9 mouse cellular contexts compared by ENCODE assay signal in genomic region chr11:94413516-94413915, GRCm38 (mm10). TPM values are rescaled to one million over a fixed set of nuclear protein-coding genes. Genes with fewer than 3 reads are reported as not detected.
DNase-seq lines count a peak whose midpoint lies in the region; ATAC-seq lines count a peak whose summit lies in the region.
"Had no signal": no experiment of that assay in that cellular context is flagged by ENCODE, and none has a peak within 500 bp of the region (broad histone marks: within the 10 kb centered on the region; RNA-seq: fewer than 3 reads in every experiment).

No protein-coding gene starts in this region.

- H3K9ac ChIP-seq in embryonic facial prominence, embryonic 14.5 days (ENCODE audit: low read depth, low read length) = no peak overlapping the region

- H3K9me3 ChIP-seq in embryonic facial prominence, embryonic 14.5 days (ENCODE audit: control insufficient read depth, low read length) = no peaks in the 10 kb centered on the region
- H3K9me3 ChIP-seq in midbrain, embryonic 10.5 days (replicated peaks) = no peaks in the 10 kb centered on the region
- H3K9me3 ChIP-seq: megakaryocyte, embryonic 14.5 days had no signal

- WGBS in embryonic facial prominence, embryonic 14.5 days = 35% methylated on average over 8 of the region's 8 CpGs
- 38% methylated on average over 8 of the region's 8 CpGs for WGBS in midbrain, embryonic 10.5 days

- H3K4me2 ChIP-seq in embryonic facial prominence, embryonic 14.5 days (ENCODE audit: low read depth, low read length) = no peak overlapping the region

- H3K27me3 ChIP-seq in embryonic facial prominence, embryonic 14.5 days (replicated peaks; ENCODE audit: control insufficient read depth, insufficient read depth, low read length) = no peaks in the 10 kb centered on the region
- H3K27me3 ChIP-seq in midbrain, embryonic 10.5 days (ENCODE audit: low read depth, poor library complexity, severe bottlenecking) = peaks cover 46% of the 10 kb centered on the region

- H3K4me3 ChIP-seq in embryonic facial prominence, embryonic 14.5 days (ENCODE audit: low read depth, low read length) = no peak overlapping the region
- H3K4me3 ChIP-seq in midbrain, embryonic 10.5 days = no peak overlapping the region

- DNase-seq in layer of hippocampus, adult 9-11 months = peak; percentile 54
- no peak for DNase-seq in layer of hippocampus, postnatal 36 days
- peak; percentile 60 for DNase-seq in cerebellum, adult 8-10 months
- DNase-seq in embryonic facial prominence, embryonic 14.5 days (ENCODE audit: low spot score) = peak; percentile 73
- DNase-seq in midbrain, embryonic 10.5 days (ENCODE audit: low spot score) = no peak
- DNase-seq in adrenal gland, postnatal 25 days = no peak
- no peak for DNase-seq in MN1 (ENCODE audit: low spot score)

- 0 out of 2 replicates have a peak overlapping the region, but pooled peaks have one; percentile 3 for H3K27ac ChIP-seq in embryonic facial prominence, embryonic 14.5 days (replicated peaks; ENCODE audit: low read depth, low read length)
- peak overlapping the region; percentile 72 for H3K27ac ChIP-seq in midbrain, embryonic 10.5 days (replicated peaks)

- H3K4me1 ChIP-seq in embryonic facial prominence, embryonic 14.5 days (ENCODE audit: control insufficient read depth, insufficient read depth, low read length) = peaks cover 16% of the 10 kb centered on the region
- H3K4me1 ChIP-seq in midbrain, embryonic 10.5 days = peaks cover 56% of the 10 kb centered on the region

- ATAC-seq in embryonic facial prominence, embryonic 14.5 days (ENCODE audit: low read depth) = peak; percentile 27; the same call in 1 of the 2 replicates
- no peak for ATAC-seq in inflammation-experienced regulatory T-cells, adult 6 months

- peaks cover 88% of the 10 kb centered on the region for H3K36me3 ChIP-seq in embryonic facial prominence, embryonic 14.5 days (ENCODE audit: control insufficient read depth, insufficient read depth, low read length)
- H3K36me3 ChIP-seq in midbrain, embryonic 10.5 days = peaks cover 79% of the 10 kb centered on the region

RNA-seq across cellular contexts. Expression of gene Abcc3, which starts 20.7 kb away (rescaled TPM):
- 1 to 10 TPM; 2.2 to 2.9 TPM for total RNA-seq in layer of hippocampus, postnatal 36 days (2021)
- polyA plus RNA-seq in embryonic facial prominence, embryonic 14.5 days (2014; fragmentation: Nextera tagmentation; extraction: Ambion mirVana) = 1.3 and 2.2 TPM in 2 replicates
- polyA plus RNA-seq in midbrain, embryonic 10.5 days (2016; fragmentation: Nextera tagmentation; extraction: Ambion mirVana) = 0.37 and 0.42 TPM in 2 replicates
- 1 to 10 TPM in 2 of 3 experiments, under 1 TPM in 1; 0.70 to 4.0 (median 1.9) TPM for polyA plus RNA-seq in inflammation-experienced regulatory T-cells, adult 6 months (2017; shearing (Covaris generic))
- 4.5 and 5.1 TPM in 2 replicates for total RNA-seq in adrenal gland, postnatal 25 days (2021)

Comparison
In these comparisons a context has a peak if more than half of its experiments do, and no peak if none do; other contexts are left out.
1. DNase-seq: peak in layer of hippocampus, adult 9-11 months (single experiment), cerebellum, adult 8-10 months (single experiment) and embryonic facial prominence, embryonic 14.5 days (single experiment); none in layer of hippocampus, postnatal 36 days (0 of 2), midbrain, embryonic 10.5 days (single experiment), adrenal gland, postnatal 25 days (single experiment) and MN1 (single experiment).